Mouse (Mus musculus) c-Kit-positive CD71-positive TER-119-negative erythroid progenitor cells, embryonic 14.5 days (primary cell): ENCODE data around the gene Dph7.
"Not testable (repeated sequence)": the region's sequence is repeated elsewhere in the genome, so short reads cannot be mapped to it uniquely, and the experiment has no call there.

Source experiments
- DNase-seq: peaks from one replicate; pipeline ENCODE4 v3.0.0-alpha.2; 2013; ENCODE audit warnings: low read depth

Gene Dph7

DNA sequence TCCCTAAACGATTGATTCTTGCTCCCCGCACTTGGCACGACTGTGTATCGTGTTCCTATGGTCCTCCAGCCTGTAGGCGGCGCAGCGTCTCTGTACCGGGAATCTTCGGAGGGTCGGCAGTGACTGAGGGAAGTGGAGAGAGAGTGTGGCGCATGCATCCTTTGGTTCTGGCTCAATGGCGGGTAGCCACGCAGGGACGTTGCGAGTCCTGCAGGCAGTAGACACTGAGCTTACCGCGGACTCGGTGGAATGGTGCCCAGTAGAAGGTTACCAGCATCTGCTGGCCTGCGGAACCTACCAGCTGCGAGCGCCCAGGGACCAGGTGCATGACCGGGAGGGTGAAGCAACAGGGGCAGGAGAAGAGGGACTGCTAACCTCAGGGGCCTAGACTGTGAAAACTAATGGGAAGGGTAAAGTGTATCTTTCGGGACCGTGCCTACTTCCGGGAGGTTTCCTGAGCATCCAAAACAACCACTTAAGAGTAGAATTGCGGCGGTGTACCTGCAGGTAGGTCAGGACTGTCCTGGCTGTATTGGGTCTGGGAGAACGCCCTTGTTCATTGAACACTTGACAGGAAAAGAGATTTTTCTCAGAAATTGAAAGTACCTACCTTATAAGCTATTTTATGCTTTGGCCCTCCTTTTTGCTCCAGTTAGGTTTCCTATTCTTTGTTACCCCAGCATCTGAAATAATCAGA is at the start of gene Dph7:
Gene Dph7 (plus strand): TSS at position 97 of the 697 bp plus-strand sequence.
- DNase-seq: peak; percentile 88

DNA sequence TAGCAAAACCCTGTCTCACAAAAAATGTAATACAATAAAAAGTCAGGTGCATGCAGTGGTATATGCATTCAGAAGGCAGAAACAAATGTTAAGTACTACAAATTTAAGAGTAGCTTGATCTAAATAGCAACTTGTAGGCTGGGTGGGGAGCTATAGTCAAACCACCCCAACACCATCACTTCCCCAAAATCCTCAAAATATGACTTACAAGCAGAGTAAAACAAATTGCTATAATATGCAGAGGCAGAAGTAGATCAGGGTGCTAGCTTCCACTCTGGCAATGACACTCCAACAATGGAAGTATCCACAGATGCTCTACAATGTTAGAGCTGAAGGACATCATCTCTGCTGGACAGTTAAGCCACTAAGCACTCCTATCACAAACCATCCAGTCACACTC is 49.6 kb upstream of the Dph7 start:
- DNase-seq: no peak

DNA sequence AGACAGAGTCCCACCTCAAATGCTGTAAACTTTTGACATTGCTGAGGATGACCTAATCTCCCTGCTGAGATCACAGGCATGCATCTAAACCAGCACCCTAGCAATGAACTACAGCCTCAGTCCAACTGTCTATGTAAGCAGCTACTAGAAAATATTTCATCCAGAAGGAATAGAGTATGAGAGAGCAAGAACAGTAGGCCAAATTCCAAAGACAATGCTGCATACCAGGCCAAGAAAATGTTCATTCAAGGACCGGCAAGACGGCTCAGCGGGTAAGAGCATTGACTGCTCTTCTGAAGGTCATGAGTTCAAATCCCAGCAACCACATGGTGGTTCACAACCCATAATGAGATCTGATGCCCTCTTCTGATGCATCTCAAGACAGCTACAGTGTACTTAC is 47.4 kb upstream of the Dph7 start:
- DNase-seq: no peak

GRCm38 (mm10) chr2:24918930-24919838 is 43.0 kb upstream of the Dph7 start, which contains the start of gene Ehmt1:
Ehmt1 (minus strand) TSS chr2:24919614.
- DNase-seq: peak; percentile 80

DNA sequence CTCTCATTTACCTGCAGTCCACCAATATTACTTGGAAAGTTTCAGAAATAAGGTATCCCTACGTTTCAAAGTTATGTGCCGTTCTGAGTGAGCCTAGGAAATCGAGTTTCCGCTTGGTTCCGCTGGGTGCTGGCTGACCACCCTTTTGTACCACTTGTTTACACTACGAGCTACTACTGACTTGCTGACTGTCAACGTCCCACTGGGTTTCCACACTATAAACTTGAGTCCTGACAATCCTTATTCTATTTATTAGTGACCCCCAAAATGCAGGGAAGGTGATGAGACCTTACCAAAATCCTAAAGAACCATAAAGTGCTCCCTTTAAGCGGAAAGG is 42.4 kb upstream of the Dph7 start:
- DNase-seq: no peak

DNA sequence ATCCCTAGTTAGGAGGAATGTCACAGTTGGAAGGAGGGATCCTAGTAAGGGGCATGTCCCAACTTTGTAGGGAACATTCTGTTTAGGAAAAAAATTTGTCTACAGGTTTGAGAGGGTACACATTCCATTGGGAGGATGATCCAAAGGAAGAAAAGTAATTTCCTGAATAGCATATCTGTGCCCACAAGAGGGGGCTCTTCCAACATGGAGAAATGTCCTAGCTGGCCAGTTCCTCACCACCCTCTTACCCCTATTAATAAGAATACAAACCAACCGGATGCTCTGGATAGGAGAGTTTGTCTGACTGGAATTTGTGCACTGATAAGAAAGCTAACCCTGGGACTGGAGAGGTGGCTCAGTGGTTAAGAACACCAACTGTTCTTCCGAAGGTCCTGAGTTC is 38.6 kb upstream of the Dph7 start:
- no peak for DNase-seq

- no peak for DNase-seq
These were observed 36.9 kb upstream of the Dph7 start for GRCm38 (mm10) chr2:24925284-24925683.

- DNase-seq: no peak
These were observed 35.7 kb upstream of the Dph7 start for GRCm38 (mm10) chr2:24926345-24926964.

GRCm38 (mm10) chr2:24926965-24927358 is 35.2 kb upstream of the Dph7 start:
- no peak for DNase-seq

DNA sequence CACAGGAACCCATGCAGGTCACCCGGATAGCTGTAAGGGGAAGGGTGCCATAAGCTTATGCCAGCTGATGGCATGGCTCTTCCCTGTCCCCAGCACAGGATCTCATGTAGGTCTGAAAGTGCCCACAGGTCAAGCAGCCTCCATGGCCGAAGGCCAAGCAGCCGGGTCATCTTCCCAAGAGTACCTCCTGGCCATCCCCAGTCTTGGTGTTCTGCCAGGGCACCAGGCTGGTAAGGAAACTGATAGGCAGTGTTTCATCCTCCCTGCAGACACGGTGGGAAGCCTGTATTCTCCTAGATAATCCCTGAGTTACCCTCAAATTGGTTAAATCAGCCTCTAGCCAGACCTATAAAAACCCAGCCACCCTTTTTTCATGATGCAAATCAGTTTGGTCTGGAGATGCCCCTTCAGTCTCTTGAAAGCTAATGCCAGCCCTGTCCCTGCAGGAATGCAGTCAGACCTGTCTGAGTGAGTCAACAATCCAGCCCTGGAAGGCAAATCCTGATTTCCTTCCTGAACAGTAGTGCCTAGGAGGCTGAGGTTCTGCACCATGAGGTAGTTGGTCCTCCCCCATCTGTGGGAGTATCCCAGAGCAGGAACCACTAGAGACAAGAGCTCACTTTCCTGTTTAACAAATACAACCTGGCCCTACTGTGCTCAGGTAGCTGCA is 34.3 kb upstream of the Dph7 start:
- no peak for DNase-seq

- DNase-seq: no peak
These were observed 33.1 kb upstream of the Dph7 start for GRCm38 (mm10) chr2:24929119-24929518.

DNA sequence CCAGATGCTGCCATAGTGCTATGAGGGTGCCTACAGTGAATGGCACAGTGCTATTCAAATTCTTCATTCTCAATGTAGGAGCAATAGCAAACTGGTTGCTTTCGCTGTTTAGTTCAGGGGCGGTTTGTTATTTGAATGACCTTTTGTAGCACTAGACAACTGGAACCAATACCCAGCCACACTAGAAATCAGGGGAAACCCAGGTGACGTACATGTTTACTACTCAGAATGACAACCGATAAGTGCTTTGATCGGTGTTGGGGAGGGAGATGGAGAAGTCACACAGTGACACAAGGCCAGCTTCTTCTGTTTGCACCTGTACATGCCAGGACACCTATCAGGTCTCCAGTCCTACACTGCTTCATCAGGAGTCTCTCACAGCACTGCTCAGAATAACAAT is 32.6 kb upstream of the Dph7 start:
- no peak for DNase-seq

- DNase-seq: no peak
These were observed 27.7 kb upstream of the Dph7 start for GRCm38 (mm10) chr2:24934441-24934963.

DNA sequence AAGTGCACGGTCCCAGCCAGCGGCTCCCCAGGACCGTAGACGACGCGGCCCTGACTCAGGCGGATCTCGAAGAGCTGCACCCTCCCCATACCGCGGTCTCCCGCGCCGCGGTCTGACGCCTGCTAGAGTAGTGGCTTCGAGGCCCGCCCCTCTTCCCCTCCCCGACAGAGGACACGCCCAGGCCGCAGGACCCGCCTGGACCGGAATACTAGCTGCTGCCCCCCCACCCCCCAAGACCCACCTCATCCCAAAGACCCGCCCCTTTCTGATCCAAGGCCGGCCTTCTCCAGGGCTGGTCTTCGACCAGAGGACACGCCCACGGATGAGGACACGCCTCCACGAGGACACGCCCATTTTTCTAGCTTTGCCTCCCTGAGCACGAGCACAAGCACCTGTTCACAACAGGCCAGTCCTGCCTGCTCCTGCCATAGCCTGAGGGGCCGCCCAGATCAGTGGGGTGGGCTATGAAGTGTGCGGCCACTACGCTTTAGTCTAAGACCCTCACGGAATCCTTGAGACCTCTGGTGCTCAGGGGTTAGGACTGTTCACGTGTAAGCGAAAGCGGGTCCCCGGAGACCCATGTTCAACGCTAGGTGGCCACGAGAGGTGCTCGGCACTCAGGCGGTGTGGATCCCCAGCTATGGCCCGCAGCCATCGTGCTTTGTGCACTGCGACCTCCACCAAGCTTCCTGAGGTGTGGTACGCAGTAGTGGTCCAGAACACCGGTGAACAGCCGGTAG is 27.0 kb upstream of the Dph7 start, which contains the start of gene Arrdc1:
Gene Arrdc1 (minus strand): TSS at position 196 of the 740 bp plus-strand sequence.
- peak; percentile 97 for DNase-seq

DNA sequence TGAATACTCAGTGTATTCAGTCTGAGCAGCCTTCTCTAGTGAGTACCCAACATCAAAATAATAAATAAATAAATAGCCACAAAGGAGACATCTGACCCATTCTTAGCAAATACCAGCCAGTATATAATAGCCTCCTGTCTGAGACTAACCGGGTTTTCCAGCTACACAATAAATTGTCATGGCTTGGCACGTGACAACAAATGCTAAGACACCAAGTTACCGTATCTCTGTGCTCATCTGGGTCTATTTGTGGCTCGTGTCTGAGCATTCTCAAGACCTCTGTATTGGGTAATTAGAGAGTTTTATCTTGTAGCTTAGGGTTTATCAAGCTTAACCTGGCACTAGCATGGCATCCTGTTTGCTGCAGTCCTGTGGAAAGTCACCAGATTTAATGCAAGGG is 20.1 kb upstream of the Dph7 start:
- DNase-seq: no peak

DNA sequence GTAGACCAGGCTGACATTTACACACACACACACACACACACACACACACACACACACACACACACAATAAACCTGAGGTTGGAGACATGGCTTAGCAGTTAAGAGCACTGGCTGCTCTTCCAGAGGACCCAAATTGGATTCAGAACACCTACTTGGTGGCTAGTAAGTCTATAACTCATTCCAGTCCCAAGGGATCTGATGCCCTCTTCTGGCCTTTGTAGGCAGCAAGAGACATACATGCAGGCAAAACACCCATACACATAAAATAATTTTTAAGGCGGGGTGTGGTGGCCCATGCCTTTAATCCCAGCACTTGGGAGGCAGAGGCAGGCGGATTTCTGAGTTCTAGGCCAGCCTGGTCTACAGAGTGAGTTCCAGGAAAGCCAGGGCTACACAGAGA is 17.9 kb upstream of the Dph7 start:
- not testable (repeated sequence) for DNase-seq

GRCm38 (mm10) chr2:24949421-24950188 is 12.6 kb upstream of the Dph7 start, which contains the start of gene Zmynd19:
Zmynd19 (plus strand) TSS chr2:24949792.
- DNase-seq: peak; percentile 93

DNA sequence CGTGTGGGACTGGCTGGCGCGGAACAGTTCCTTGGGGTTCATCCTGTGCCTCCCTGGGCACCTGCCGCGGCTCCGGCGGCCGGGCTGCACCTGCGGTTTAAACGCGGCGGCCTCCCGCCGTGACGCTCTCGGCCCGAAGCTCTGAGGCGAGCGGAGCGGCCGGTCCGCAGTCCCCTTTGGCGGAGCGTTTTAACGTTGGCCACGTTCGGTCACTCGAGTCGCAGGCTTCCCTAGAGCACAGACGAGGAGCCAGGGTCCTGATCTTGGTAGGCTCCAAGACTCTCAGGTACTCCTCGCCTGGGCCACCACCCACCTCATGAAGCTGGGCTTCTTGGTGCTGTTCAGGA is 12.0 kb upstream of the Dph7 start:
- no peak for DNase-seq

DNA sequence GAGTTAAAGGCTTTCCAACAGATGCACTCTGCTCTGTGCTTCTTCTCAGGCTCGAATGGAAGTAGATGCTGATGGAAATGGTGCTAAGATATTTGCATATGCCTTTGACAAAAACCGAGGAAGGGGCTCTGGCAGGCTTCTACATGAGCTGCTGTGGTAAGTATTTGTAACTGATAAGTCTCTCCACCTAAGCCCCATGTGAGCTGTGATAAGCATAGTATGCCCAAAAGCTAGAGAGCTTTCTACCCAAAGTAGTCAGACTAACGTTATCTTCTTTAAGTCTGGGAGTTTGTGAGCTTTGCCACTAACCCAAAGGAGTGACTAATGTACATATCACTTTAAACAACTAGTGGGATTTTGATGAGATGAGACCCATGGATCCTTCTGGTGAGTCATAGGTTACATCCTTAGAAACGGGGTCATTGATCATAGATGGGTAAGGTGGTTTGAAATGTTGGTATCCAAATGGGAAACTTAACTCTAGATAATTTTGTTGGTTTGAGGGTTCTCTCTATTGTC is 9.6 kb upstream of the Dph7 start:
- no peak for DNase-seq

- DNase-seq: no peak
These were observed 1.3 kb upstream of the Dph7 start for GRCm38 (mm10) chr2:24960910-24961309.
